Mouse (Mus musculus) lung, adult 2 months (tissue): Measurements from ENCODE around the gene Nme7.

ENCODE experiments used
- CTCF ChIP-seq: fragments of 200-500 bp; IDR thresholded peaks from 2 replicates; pipeline ENCODE4 v1.5.1; 2011; ENCODE audit warnings: mild to moderate bottlenecking, low read length, control low read depth; ENCODE audit not compliant: insufficient read depth
- POLR2A ChIP-seq: fragments of 200-500 bp; IDR thresholded peaks from 2 replicates; pipeline ENCODE4 v1.6.1; 2011; ENCODE audit warnings: low read depth, mild to moderate bottlenecking, control low read depth, low read length, borderline replicate concordance; ENCODE audit errors: extremely low read depth

DNA sequence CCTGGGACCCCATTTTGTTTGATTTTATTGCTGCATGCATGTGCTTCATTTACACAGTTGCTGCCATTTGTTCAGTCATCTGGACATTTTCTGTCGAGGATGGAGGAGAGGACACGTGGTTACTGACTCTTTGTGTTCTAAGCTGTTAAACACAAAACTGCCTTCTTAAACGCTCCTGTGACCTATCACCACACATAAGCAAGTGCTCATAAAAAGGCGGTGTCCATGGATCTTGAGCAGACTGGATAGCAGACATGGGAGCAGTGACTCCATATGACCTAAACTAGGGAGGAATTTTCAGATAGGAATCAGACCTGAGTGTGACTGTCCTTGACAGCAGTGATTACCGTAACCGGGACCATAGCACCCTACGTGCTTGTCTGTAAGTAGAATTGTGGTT, 70.1 kb downstream of the Nme7 start:
- TF ChIP-seq CTCF = no peak
- TF ChIP-seq POLR2A = no peak
